Mouse (Mus musculus): Measurements from ENCODE around the gene Smarca2.

Smarca2 gene

DNA sequence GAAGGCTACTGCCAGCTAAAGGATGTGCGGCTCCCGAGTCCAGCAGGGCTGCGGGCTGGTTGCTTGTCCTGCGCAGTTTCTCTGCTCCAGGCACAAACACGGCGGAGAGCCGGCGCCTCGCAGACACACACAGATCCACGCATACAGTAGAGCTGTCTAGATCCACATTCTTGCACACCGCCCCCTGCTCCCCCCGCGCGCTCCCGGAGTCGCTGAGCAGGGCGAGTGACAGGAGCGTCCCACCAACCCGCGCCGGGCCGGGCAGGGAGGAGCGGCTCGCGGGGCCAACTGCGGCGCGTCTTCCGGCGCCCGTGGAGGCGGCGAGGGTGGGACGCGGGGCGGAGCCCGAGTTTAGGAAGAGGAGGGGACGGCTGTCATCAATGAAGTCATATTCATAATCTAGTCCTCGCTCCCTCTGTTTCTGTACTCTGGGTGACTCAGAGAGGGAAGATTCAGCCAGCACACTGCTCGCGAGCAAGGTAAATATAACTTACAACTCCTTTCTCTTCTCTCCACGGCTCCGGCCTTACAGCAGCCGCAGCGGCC is at the start of gene Smarca2:
Gene Smarca2, plus strand, starts transcription at position 296 of the 546 bp plus-strand sequence.
- peak; percentile 85 for DNase-seq (ENCODE audit: low spot score)

DNA sequence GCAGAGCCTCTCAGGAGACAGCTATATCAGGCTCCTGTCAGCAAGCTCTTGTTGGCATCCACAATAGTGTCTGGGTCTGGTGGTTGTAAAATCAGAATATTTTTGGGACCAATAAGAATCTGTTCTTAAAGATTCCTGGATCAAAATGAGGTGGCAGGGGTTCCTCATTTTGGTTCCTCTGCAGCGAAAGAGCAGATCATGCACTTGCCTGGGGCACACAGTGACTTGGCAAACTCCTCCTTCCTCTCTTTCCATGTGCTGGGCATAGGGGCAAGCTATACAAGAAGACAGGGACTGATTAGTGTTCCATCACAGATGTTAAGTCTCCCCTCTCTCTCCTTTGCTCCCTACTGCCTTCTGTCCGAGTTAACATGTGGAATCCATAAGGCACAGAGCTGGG is 40.0 kb upstream of the Smarca2 start:
- DNase-seq (ENCODE audit: low spot score) = no peak

DNA sequence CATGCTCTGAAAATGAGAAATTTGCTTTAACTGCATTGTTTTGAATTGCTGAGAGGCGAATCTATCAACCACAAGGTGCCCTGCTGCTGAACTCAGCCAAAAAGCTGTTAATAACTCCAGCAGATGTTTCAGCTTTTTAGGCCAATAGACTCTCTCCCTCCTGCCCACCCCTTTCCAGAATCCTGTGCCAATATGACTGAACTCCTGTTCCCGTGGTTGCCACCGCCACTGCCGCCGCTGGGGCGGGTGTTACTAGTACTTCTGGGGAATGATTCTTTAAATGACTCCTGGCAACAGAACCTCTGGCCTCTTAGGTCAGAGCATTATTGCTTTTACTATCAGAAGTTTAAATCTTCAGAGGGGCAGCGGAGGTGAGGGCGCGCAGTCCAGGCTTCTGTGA is 38.7 kb upstream of the Smarca2 start:
- no peak for DNase-seq (ENCODE audit: low spot score)

DNA sequence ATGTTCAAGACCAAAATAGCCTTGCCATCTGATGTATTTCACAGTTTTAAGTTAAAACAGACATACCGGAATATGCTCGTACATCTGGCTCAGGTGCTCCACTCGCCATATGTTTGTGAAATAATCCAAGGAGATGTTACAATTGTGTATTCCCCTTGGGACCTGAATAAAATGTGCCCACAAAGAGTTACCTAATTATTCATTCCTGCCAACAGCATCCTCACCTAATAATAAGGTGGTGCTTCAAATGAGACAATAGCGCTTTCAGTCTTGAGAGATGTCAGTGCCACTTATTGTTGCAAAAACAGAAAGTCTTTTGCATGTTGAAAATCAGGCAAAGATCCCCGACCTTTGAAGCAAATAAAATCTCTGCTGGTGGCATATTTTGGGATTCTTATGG is 36.6 kb upstream of the Smarca2 start:
- DNase-seq (ENCODE audit: low spot score) = no peak

DNA sequence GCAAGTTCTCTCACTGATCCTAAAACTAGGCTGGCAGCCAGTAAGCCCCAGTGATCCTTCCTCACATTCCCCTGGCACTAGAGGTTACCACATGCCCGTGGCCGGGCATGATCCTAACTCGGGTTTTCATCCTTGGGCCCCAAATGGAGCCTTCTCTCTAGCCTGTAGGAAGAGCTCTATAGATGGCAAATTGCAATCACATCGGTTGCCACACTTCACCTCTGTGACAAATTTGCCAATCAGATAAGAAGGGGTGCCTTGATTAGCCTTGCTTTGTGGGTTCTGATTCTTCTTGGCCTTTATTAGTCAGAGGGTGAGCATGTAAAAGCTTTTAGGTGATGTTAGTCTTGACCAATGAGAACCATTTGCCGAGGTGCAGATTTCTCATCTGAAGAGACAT is 35.9 kb upstream of the Smarca2 start:
- no peak for DNase-seq (ENCODE audit: low spot score)

DNA sequence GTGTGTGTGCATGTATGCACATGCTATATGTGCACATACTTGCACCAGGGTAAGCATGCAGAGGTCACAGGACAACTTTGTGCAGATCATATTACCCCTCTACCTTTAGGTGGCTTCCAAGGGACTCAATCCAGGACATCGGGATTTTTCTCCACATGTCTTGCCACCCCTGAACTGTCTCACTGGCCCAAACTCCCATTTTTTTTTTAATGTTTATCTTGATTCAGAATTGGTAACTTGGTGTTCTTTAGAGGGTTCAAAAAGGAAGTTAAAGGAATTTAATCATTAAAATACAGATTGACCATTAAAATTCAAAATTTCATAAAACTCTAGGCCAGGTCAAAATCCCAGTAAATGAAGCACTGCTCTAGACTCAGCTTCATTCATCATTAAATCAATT is 35.4 kb upstream of the Smarca2 start:
- no peak for DNase-seq (ENCODE audit: low spot score)

DNA sequence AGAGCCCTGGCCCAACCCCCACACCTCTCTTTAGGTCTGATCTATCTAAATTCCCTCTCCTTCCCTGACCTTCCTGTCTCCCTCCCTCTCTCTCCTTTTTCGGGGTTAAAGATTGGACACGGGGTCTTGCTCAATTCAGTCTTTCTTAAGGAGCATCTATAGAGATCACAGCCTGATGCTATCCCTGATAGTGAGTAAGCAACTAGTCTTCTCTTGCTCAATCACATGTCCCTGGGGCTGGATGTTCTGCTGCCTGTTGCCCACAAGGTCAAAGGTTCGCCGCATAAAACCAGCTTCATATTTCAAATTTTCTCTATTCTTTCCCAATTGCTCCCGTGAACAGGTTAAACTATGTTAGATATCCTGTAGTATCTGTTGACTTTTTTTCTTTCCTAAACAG is 25.2 kb upstream of the Smarca2 start:
- no peak for DNase-seq (ENCODE audit: low spot score)

DNA sequence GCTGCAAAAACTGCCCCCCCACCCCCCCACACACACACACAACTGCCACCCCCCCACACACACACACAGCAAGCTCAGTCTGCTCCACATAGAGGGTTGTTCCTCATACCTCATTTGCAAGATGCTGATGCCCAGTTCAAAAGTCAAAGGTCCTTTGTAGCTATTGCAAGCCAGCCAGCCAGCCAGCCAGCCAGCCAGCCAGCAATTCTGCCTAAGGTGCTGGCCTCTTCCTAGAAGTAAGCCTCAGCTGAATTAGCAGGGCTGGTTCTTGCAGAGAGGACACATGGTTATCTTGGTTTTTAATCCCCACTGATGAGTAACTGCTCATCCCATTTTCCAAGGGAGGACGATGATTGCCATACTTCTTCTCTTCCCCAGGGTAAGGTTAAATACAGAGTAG is 24.8 kb upstream of the Smarca2 start:
- DNase-seq (ENCODE audit: low spot score) = no peak

DNA sequence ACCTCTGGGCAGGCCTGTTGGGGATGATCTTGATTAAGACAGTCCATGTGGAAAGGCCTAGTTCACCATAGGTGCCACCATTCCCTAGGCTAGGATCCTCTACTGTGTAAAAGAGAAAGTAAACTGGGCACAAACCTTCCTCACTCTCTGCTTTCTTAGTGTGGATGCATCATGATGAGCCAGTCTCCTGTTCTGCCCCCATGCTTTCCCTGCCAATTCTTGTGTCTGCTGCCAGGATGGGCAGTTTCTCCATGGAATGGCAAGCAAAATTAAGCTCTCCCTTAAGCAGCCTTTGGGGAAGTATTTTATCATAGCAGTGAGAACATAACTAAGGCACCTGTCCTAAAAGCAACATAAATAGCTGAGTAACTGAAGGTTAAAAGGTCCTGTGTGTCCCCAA is 10.2 kb upstream of the Smarca2 start:
- DNase-seq (ENCODE audit: low spot score) = no peak

DNA sequence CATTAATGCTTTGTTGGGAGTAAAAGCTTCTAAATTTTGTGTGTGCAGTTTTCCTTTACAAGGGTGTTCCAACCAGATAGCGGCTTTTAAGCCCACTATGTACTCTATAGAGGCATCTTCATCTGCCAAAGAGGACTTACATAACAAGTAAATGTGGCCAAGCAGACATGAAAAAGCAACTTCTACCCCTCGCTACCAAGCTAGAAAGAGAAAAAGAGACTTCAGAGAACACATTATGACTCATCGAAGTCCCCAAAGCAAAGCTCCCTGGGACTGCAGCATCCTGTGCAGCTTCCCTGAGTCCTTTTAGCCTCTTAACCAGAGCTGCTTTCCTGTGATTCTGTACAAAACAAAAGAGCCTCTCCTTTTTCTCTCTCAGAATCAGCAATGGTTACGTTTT is 3.4 kb upstream of the Smarca2 start:
- DNase-seq (ENCODE audit: low spot score) = no peak

DNA sequence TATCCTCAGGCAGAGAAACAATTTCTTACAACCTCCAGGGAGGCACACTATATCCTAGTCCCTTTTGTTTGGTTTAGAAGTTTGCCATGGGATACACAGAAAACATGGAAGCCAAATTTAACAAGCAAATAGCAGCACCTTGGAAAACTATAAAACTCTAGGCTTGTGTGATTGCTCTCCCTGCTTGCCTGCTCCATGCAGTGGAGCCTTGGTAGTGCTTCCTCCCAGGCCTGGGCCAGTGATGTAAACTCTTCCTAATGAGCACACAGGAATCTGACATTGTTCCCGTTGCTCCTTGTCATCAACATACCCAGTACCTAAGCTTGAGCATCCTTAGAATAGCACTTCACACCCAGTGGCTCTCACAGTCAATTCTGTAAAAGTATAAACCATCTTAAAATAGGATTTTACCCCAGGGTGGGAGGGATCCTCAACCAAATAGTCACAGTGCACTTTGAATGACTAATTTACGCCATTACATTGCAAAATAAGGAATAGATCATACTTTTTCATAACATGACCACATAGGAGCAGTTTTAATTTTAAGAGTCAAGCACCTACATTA is 1.5 kb upstream of the Smarca2 start:
- DNase-seq (ENCODE audit: low spot score) = no peak

DNA sequence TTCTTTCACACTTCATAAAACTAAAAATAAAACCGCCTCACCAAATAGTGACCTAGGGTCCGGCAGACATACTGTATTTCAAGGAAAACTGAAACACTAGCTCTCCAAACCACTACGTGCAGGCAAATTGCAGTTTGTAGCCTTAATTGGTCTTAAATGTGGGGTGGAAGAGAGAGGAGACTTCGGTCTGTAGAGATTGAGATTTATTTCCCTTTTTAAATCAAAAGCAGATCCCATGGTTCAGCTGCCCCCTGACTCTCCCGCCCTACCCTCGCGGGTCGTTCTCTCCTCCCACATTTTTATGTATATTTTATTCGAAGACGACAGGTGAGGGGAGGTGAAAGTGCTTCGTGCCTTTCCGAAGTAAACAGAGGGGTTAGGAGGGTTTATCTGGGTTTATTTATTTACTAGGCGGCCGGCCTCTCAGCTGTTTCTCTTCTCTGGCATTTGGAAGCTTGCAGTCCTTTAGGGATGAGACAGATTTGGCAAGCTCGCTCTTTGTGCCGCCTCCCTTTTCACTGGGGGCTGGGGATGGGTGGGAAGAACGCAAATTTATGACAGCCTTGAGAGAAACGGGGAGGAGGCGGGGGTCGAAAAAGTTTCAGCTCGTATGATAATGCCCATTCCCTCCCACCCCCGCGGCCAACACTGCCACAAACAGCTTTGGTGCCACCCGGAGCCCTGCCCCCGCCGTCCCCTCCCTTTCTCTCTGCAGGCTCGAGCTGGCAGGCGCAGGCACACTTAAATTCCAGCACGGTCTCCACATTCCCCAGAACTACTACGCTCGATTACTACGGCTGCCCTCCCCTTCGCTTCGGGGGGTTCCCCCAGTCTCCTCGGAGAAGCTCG is 720 bp upstream of the Smarca2 start:
- no peak for DNase-seq (ENCODE audit: low spot score)

DNA sequence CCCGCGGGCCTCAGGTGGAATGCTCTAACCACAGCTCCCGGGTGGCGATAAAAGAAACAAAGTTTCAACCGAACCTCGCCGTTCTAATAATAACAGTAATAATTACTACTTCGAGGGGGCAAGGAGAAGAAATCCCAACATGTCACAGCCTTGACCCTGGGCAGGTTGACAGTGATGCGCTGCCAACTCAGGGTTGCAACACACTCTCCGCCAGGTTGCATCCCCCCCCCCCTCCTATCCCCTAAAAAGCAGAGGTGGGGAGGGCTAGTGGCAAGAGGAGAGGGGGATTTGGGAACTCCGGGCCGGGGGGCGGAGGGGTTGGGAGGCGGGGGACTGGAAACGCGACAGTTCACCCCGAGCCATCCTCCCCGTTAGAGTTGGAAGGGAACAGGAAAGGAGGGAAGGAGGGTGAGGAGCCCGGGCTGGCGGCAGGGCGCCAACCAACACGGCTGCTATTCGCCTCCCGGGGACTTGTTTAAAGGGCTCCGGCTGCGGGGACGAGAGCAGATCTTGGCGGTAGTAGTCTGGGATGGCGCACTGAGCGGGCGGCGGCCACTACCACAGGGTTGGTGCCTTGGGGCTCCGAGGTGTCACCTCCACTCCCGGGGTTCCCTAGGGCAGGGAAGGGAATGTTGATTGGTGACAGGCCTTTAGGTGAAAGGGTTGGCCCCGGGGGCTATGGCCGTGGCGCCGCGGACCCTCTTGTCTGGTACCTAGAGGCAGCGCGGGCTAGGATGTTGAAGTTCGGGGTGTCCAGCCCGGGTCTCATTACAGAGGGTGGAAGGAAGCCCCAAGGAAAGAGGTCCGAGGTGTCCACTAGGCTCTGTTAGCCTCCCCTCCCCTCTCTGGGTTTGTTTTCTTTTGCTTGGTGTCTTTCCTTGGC is 829 bp downstream of the Smarca2 start:
- no peak for DNase-seq (ENCODE audit: low spot score)

DNA sequence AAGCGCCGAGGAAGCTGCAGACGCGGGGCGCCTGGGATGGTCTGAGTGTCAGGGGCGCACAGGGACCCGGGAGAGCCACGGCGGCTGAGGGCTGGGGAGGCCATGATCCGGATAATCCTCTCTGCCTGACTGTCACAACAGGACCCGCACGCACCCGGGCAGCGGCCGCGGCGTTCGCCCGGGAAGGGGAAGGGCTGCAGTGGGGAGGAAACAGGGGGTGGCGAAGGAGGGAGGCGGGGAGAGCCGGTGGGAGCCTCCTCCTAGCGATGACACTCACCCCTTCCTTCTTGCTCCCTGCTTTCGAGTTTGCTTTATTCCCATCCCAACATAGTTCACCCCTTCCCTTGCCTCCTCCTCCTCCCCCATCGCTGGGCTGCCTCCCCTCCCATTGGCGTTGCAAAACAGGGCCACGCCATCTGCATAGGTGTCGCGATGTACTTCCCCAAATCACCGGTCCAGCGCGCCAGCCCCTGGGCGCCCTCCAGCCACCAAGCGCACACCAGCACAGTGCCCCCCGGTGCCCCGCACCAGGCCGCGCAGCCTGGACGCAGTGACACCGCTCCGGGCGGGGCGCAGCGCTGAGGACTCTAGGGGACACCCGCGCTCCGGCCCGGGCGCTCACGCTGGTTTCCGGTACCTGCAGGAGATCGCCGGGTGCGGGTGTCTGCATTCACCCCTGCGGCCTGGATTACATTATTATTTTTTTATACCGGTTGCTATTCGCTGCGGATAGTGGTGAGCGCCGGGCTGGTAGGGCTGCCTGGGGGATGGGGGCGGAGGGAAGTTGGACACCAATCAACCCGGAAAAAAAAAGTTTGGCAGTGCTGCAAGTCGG is 1.7 kb downstream of the Smarca2 start:
- DNase-seq (ENCODE audit: low spot score) = peak; percentile 28

DNA sequence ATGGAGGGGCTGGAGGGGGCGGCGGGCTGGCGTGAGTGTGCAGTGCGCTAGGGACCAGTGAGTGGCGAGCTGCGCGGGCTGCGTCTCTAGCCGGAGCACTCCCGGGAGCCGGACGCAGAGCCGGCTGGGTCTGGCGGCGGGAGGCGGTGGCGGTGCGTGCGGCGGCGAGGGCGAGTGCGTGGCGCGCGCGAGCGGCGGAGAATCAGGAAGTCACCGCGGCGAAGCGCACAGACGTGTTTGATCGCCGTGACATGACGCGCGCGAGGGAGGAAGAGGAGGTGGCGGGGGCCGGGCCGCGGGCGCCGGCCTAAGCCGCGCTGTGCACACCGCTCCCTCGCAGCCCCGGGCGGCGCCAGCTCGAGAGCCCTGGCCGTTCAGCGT is 2.3 kb downstream of the Smarca2 start:
- peak; percentile 32 for DNase-seq (ENCODE audit: low spot score)

DNA sequence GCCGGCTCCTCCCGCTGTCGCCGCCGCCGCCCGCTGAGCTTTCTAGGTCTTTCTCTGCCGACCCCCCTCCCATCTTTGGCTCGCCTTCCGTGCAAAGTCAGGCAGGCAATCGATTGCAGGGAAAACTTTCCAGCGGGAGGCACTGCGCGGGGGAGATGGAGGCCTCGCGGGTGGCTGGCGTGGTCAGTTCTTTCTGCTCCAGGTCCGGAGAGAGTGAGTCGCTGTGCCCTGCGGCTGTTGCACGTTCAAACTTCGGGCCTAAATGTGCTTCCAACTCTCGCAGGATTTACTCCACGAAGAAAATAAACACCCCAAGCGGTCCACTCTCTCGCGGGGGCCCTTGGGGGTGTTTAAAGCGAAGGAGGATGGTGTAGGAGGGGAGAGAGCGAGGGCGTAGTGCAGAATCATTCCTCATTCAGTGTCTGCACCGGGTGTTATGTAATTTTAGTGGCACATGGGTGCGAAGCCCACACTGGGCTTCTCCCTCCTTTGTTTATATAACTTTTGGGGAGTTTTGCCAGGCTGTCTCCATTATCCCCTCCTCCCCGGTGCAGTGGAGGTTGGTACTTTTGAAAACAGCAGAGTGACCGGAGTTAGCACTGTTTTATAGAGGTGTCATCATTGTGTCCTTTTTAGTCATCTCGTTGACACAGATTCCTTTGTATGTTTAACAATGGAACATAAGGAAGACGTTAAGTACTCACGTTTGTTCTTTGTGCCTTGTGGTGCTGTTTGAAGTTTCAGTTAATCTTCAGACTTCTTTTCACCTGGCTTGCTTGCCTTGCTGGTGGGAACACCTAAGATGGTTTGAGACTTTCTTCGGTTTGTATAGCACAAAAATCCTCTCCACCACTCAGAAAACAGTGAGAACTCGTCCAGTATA is 2.9 kb downstream of the Smarca2 start:
- no peak for DNase-seq (ENCODE audit: low spot score)

DNA sequence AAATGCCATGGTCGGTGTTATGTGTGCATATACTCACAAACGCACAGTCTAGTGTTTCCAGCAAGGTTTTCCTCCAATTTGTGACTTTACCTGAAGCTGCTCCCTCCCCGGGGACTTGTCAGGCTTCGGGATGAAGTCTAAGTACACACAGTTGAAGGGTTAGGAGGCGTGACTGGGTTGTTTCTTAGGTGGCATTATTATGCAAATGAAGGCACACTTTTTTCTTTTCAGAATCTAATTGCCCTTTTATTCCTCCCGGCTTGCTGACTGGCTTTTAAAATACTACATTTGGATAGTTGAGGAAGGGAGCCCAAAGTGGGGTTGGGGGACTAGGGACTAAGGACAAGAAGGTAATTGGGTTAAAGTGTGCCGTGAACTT is 3.6 kb downstream of the Smarca2 start:
- no peak for DNase-seq (ENCODE audit: low spot score)

DNA sequence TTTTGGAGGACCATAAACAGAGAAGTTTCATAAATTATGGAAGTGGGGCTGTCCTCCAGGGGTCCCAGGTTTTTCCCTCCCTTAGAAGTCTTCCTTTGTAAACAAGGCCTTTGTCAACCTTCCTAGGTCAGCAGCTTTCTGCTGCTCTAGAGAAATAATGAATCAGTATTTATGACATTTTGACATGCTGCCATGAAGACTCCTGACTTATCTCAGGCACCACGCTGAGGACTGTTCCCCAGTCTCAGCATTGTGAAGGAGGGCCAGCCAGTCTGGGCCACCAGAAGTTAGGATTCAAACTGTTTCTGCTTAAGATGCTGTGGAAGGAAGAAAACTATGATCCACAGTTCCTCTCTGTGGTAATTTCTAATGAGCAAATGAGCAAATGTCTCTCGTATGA is 4.8 kb downstream of the Smarca2 start:
- no peak for DNase-seq (ENCODE audit: low spot score)

DNA sequence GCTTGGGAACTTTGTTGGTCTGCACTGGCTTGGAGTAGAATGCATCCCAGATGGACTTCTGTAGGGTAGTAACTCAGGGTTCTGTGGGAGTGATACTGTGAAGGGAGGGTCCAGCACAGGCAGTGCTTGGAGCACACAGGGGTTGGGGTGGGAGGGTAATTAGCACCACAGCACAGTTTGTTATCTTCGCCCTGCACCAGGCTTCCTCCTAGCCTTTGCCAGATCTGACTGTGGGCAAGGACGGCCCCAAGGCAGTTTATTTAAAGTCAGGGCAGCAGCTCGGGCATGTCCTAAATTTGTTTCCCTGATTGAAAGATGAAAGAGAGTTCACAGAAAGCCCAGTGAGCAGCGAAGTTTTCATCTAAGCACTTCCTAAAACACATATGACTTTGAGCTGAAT is 8.1 kb downstream of the Smarca2 start:
- no peak for DNase-seq (ENCODE audit: low spot score)

DNA sequence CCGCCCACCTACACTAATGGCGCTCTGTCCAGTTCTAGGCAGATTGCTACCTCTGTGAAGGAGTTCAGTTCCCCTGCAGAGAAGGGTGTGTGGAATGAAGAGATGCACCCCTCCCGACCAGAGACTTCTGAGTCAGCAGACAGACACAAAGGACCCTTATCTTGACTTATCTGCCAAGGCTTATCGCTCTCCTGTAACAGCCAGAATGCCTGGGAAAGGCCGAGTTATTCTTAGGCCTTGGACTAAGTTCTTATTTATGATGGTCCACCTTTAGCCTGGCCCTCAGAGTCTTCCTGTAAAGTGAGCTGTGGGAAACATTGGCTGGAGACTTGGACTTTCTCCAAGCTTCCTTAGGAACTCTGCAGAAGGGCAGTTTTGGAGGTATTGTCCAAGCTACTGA is 8.8 kb downstream of the Smarca2 start:
- DNase-seq (ENCODE audit: low spot score) = no peak

DNA sequence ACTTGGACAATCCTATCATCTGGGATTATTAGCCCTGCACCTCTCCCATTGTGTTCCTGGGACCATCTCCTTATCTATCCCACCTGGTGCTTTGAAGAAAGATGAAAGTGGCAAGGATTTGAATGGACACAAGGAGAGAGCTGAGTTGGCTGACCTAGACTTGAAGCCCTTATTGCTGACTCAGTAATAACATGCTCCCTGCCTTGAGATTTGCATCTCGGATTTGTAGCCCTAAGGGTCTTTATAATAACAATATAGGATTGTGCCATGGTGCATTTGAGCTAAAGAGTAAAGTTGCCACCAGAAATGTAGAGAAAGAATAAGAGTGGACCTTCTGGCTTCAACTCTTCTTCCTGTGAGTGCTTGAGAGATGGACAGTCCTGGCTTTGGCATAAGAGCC is 11.4 kb downstream of the Smarca2 start:
- DNase-seq (ENCODE audit: low spot score) = no peak
